In the genomic region with DNA sequence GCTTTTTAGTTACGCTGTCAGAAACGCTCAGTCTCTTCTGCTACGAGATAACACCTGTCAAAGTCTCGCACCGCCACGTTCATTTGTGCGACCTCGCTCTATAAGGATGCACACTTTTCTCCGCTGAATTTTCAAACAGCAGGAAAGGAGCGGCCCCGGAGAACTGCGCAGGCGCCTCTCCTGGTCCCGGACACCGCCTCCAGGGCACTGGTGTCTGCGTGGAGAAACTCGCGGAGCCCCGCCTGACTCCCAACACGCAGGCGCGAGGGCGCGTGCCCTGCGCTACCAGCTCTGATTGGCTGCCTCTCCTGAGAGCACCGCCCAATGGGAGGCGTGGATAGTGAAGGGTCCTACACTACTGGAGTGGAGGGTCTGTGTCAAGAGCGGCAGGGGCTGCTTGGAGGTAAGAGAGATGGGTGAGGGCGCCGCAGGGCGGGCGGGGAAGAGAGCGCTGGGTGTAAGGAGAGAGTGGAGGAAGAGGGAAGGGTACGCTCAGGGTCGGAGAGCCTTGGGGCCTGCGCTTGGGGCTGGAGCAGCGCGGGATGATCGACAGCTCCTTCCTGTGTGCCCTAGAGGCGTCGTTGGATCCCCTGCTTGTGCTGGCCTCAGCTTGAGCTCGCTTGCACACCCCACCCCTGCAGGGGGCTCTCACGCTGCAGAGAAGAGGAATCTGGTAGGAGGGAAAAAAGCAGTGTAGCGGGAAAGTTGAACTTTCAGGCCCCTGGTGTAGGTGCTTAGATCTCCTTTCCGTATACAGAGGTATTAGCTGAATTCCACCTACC, we compare ENCODE assay signal across 8 mouse cellular contexts. TPM values are rescaled to one million over a fixed set of nuclear protein-coding genes. Genes with fewer than 3 reads are reported as not detected.
DNase-seq lines count a peak whose midpoint lies in the region; ATAC-seq lines count a peak whose summit lies in the region.

A gene (plus strand): TSS at position 324 of the 782 bp plus-strand sequence.

- peak within 1 kb of the TSS; percentile 88 for H3K27ac ChIP-seq in hindbrain, embryonic 13.5 days

- peaks cover 36% of the 10 kb centered on the region for H3K36me3 ChIP-seq in hindbrain, embryonic 13.5 days

- peak; percentile 95 for ATAC-seq in hindbrain, embryonic 13.5 days (ENCODE audit: low FRiP score)

- H3K9ac ChIP-seq in hindbrain, embryonic 13.5 days: peak within 1 kb of the TSS; percentile 79

- peak within 1 kb of the TSS; percentile 73 for H3K4me3 ChIP-seq in hindbrain, embryonic 13.5 days

- H3K4me1 ChIP-seq in hindbrain, embryonic 13.5 days (replicated peaks): peaks cover 43% of the 10 kb centered on the region

- no peaks in the 10 kb centered on the region for H3K27me3 ChIP-seq in hindbrain, embryonic 13.5 days

- H3K9me3 ChIP-seq in hindbrain, embryonic 13.5 days: no peaks in the 10 kb centered on the region

- DNase-seq in NIH3T3 (ENCODE audit: low read depth): peak; percentile 99
- peak; percentile 97 to 99 for DNase-seq in cerebellum, postnatal 10 days
- peak; percentile 96 to 98 for DNase-seq in frontal cortex, postnatal 14 days (ENCODE audit: low spot score in 2 of 2)
- peak; percentile 88 to 89 for DNase-seq in layer of hippocampus, postnatal 25 days (ENCODE audit: extremely low spot score in 1 of 2, low spot score in 1 of 2)
- peak; percentile 99 for DNase-seq in lung, postnatal 25 days (ENCODE audit: low spot score)
- DNase-seq in retina, embryonic 14.5 days (ENCODE audit: low spot score): peak; percentile 99
- peak; percentile 97 for DNase-seq in thymus, postnatal 4 days

- H3K4me2 ChIP-seq in hindbrain, embryonic 13.5 days: peak within 1 kb of the TSS; percentile 97

- WGBS in hindbrain, embryonic 13.5 days: under 1% methylated on average over 45 of the region's 45 CpGs

RNA-seq across cellular contexts. Expression of the gene that starts here (rescaled TPM):
- 1.6 and 1.9 TPM in 2 replicates for polyA plus RNA-seq in hindbrain, embryonic 13.5 days (2015; fragmentation: Nextera tagmentation; extraction: Ambion mirVana)
- total RNA-seq in layer of hippocampus, postnatal 25 days (2021): 10 to 100 TPM; 10.5 to 12.4 TPM

Comparison
In these comparisons a context has a peak if more than half of its experiments do, and no peak if none do; other contexts are left out.
1. Peak in every context shown above with its lines: DNase-seq, ATAC-seq, H3K4me3 ChIP-seq and H3K27ac ChIP-seq.